Mouse (Mus musculus) forebrain, embryonic 14.5 days (tissue): ENCODE measurements around the gene Rdh11. TPM values are rescaled to one million over a fixed set of nuclear protein-coding genes. Genes with fewer than 3 reads are reported as not detected.

ENCODE experiments used
- ATAC-seq: fragments of 200-750 bp; cut with Nextera tagmentation; 2 replicates; pipeline ENCODE4 v1.8.0; 2017; ENCODE audit warnings: mild to moderate bottlenecking, moderate library complexity
- DNase-seq: peaks from one replicate; pipeline ENCODE4 v3.0.0-alpha.2; 2015; ENCODE audit warnings: low spot score
- H3K27ac ChIP-seq: fragments of 300-500 bp; sonication (generic); 2 replicates; pipeline ENCODE4 v1.5.1; 2014; ENCODE audit warnings: low read depth, mild to moderate bottlenecking, control low read depth, low read length, moderate library complexity
- H3K27me3 ChIP-seq: fragments of 300-500 bp; sonication (generic); replicated peaks from 2 replicates; pipeline ENCODE4 v1.6.1; 2014; ENCODE audit warnings: low read length, control low read depth, mixed read lengths; ENCODE audit not compliant: control insufficient read depth, insufficient read depth
- H3K36me3 ChIP-seq: fragments of 300-500 bp; sonication (generic); 2 replicates; pipeline ENCODE4 v1.6.1; 2014; ENCODE audit warnings: low read length, control low read depth; ENCODE audit not compliant: control insufficient read depth, insufficient read depth
- H3K4me1 ChIP-seq: fragments of 300-500 bp; sonication (generic); 2 replicates; pipeline ENCODE4 v1.6.1; 2014; ENCODE audit warnings: antibody characterized with exemption, low read length, control low read depth; ENCODE audit not compliant: control insufficient read depth, insufficient read depth
- H3K4me2 ChIP-seq: fragments of 300-500 bp; sonication (generic); 2 replicates; pipeline ENCODE4 v1.6.1; 2014; ENCODE audit warnings: mild to moderate bottlenecking, control low read depth, low read length
- H3K4me3 ChIP-seq: fragments of 300-500 bp; sonication (generic); 2 replicates; pipeline ENCODE4 v1.5.1; 2014; ENCODE audit warnings: low read depth, low read length, control low read depth
- H3K9ac ChIP-seq: fragments of 300-500 bp; sonication (generic); 2 replicates; pipeline ENCODE4 v1.6.1; 2014; ENCODE audit warnings: mild to moderate bottlenecking, low read length, control low read depth, moderate library complexity
- H3K9me3 ChIP-seq: fragments of 300-500 bp; sonication (generic); replicated peaks from 2 replicates; pipeline ENCODE4 v1.6.1; 2016; ENCODE audit warnings: low read length, control low read depth, mixed read lengths; ENCODE audit not compliant: control insufficient read depth
- WGBS: fragments of 180-500 bp; shearing (Covaris S2); extraction: QIAGEN DNeasy Blood & Tissue Kit; methylation state at CpG from one replicate; pipeline ENCODE4 v1.1.7; 2014; 5-methylcytosine and 5-hydroxymethylcytosine counted together
- polyA plus RNA-seq: library from polyadenylated mRNA; unstranded; fragments of >200 nt; fragmentation: Nextera tagmentation; extraction: Ambion mirVana; gene quantifications from 2 replicates; pipeline ENCODE4 v1.2.1, GENCODE M21; 2014

Gene Rdh11
- polyA plus RNA-seq, 1 experiment from 2014 or later: 35.9 TPM

DNA sequence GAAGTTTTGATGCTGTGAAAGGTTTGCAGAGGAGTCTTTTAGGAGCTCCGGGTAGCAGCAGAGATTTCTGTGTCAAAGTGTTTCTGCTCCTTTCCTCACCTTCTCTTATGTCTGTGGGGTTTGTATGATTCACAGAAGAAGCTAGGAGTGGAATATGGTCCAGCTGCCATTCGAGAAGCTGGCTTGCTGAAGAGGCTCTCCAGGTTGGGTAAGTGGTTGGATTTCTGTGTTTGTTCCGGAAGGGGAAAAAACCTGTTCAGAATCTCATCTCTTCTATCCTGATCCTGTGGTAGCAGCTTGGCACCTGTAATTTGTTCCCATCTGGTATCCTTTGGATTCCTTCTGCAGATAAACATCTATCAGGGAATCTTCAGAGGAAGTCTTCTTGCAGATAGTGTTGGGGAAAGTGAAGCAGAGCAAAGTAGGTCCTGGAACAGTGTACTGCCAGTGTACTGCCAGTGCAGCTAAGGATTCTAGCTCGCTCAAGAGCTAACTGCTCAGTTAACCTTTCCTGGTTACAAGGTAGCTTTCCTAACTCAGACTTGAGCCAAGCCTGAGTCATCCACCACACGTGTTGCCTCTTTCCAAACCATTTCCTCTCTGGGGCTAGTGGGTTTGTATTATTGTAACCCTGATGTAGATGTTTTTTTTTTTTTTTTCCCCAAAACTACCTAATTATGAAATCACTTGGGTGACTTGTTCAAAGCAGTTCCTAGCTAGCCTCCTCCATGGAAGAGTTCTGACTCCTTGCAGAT, 60.2 kb downstream of the Rdh11 start:
- DNase-seq (no peak), ATAC-seq (no peak)
- Histone ChIP-seq H3K4me1 (peaks cover 4% of the 10 kb centered on the region; the same call in 1 of the 2 replicates), H3K4me2 (peak overlapping the region; percentile 83), H3K27ac (no peak overlapping the region), H3K9ac (peak overlapping the region; percentile 51; the same call in 1 of the 2 replicates), H3K36me3 (no peaks in the 10 kb centered on the region), H3K4me3 (peak overlapping the region; percentile 44), H3K9me3 (no peaks in the 10 kb centered on the region), H3K27me3 (peaks cover 23% of the 10 kb centered on the region)
- WGBS: 27% methylated on average over 5 of the region's 5 CpGs

DNA sequence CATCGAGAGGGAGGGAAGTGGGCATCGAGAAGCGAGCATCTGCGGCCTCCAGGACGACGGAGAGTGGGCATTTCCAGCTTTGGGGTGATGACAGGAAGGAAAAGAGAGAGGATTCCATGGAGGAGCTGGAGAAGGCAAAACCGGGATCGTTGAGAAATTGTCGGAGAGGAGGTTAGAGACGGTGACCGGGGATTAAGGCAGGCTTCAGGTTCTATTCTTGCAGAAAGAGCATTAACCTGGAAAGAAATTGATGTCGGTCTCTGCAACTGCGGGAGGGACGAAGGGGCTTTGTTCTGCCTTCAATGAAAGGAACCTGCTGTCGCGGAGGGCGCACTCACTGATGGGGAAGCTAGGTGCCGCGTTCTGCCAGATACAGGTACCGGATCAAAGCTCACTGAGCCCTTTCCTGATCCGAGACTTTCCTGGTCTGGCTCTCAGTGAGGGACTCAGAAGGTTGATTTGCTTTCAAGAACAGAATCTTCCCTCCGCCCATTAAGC, 60.9 kb downstream of the Rdh11 start:
- Histone ChIP-seq H3K27me3 (peaks cover 23% of the 10 kb centered on the region), H3K4me1 (peaks cover 4% of the 10 kb centered on the region; the same call in 1 of the 2 replicates), H3K27ac (no peak overlapping the region), H3K4me3 (peak overlapping the region; percentile 44), H3K4me2 (peak overlapping the region; percentile 83), H3K36me3 (no peaks in the 10 kb centered on the region), H3K9me3 (no peaks in the 10 kb centered on the region), H3K9ac (peak overlapping the region; percentile 51)
- peak; percentile 21 for DNase-seq
- WGBS: 2% methylated on average over 22 of the region's 22 CpGs
- no peak; the same call in 1 of the 2 replicates for ATAC-seq

DNA sequence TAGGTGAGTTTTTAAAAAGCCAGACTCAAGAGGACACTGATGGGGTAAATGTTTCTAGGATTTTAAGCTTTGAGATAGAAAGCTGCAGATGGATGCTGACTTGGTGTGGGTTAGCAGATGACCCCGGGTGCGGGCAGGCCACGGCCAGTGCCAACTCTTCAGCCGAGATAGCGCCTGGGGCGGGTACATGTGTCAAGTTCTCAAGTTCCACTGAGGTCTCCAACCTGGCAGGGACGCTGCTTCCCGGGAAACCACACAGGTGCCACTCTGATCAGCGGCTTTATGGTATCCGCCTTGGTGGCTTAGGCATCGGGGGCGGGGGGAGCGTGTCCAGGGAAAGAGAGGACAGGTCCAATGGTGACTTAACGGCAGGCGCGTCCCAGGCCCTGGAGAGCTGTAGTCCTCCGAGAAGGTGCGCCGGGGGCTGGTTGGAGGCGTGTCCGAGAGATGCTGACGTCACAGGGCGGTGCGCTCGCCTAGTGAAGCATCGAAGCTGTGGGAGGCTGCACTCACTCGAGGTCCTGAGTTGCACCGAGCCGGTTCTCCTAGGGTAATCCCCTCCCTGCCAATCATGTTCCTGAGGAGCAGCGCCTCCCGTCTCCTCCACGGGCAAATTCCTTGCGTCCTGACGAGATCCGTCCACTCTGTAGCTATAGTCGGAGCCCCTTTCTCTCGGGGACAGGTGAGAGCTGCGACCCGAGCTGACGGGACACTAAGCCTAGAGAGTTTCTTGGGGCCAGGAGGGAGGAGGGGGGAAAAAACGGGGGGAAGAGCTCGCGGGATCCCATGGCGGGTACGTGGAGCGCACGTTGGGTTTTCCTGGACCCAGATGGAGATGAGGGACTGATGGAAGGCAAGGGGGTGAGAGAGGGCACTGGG, 61.6 kb downstream of the Rdh11 start, which contains the start of gene Arg2:
Gene Arg2 (plus strand): TSS at position 479 of the 879 bp plus-strand sequence.
- Histone ChIP-seq H3K9ac (peak within 1 kb of the TSS; percentile 51), H3K4me2 (peak within 1 kb of the TSS; percentile 83), H3K27ac (no peak within 1 kb of the TSS), H3K4me3 (peak within 1 kb of the TSS; percentile 44), H3K36me3 (no peaks in the 10 kb centered on the region), H3K9me3 (no peaks in the 10 kb centered on the region), H3K27me3 (peaks cover 23% of the 10 kb centered on the region), H3K4me1 (peaks cover 4% of the 10 kb centered on the region; the same call in 1 of the 2 replicates)
- WGBS: 1% methylated on average over 46 of the region's 47 CpGs
- peak; percentile 87 for DNase-seq
- ATAC-seq: peak; percentile 99

Other genes with a start within 250 kb of the Rdh11 start
- 37.7 and 45.5 TPM in 2 replicates for gene Tmem229b, start 184.7 kb downstream of the Rdh11 start, polyA plus RNA-seq
- 0.95 and 1.3 TPM in 2 replicates for gene Plekhh1, start 163.1 kb downstream of the Rdh11 start, polyA plus RNA-seq
- gene Pigh, start 102.6 kb downstream of the Rdh11 start, polyA plus RNA-seq: 18.1 and 19.1 TPM in 2 replicates
- 19.9 and 20.7 TPM in 2 replicates for gene Arg2, start 61.5 kb downstream of the Rdh11 start, polyA plus RNA-seq
- gene Vti1b, start 19.6 kb downstream of the Rdh11 start, polyA plus RNA-seq: 133 and 149 TPM in 2 replicates
- gene Rdh12, start 16.6 kb upstream of the Rdh11 start, polyA plus RNA-seq: 0.89 and 1.0 TPM in 2 replicates
- gene Zfyve26, start 104.0 kb upstream of the Rdh11 start, polyA plus RNA-seq: 8.5 and 8.9 TPM in 2 replicates
- 2.6 and 3.5 TPM in 2 replicates for gene Rad51b, start 105.0 kb upstream of the Rdh11 start, polyA plus RNA-seq